Mouse (Mus musculus): Measurements from ENCODE around the gene Gm21616. TPM values are rescaled to one million over a fixed set of nuclear protein-coding genes. Genes with fewer than 3 reads are reported as not detected.
"Not testable (repeated sequence)": the region's sequence is repeated elsewhere in the genome, so short reads cannot be mapped to it uniquely, and the experiment has no call there.

Gene Gm21616
- total RNA-seq (2021): not detected

DNA sequence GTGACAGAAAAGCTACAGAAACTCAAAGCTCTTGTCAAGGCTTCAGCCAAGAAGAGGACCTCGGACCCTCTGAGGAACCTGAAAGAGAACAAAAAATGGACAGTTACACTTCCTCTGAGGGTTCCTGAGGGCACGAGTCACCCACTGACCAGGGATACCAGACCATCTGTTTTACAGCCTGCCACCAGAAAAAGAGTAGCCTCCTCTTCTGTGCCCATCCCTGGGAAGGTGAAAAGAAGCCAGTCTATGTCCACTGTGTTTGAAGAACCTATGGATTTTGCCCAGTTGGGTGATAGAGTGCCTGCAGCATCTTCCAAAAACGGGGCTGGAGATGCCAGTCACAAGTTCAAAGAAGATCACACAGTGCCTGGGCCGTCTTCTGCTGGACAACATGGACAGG is at the start of gene Gm21616:
Gene Gm21616 (plus strand): TSS at position 301 of the 400 bp plus-strand sequence.
- not testable (repeated sequence) for DNase-seq
